ENCODE assay signal across 8 mouse cellular contexts in the genomic region with DNA sequence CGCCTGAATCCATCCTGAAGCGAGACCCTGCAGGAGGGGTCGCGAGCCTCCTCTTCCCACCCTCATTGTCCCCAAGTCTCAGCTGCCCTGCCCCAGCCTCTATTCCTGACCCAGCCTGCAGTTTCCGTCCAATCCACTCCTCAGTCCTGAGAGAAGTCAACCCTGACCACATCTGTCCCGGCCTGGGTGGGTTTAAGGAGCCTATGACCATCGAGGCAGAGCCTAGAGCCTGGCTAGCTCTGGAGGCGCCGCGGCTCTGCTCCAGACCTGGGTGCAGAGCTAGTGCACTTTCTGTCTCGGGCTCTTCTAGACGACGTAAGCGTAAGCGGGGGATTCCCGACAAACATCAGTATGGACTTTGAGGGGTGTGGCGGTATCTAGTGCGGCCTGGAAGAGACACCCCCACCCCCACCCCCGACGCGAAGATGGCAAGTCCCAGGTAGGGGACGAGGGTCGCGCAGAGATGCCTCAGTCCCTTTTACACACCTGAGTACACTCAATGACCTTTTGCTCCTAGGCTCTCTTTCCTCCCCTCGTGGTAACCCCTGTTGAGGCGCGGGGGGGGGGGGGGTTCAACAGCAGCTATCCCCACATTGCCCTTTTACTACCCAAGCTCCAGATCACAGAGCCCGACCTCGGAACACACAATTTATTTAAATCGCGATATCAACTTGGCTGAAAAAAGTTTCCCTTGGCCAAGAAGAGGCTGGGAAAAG. TPM values are rescaled to one million over a fixed set of nuclear protein-coding genes. Genes with fewer than 3 reads are reported as not detected.
DNase-seq lines count a peak whose midpoint lies in the region; ATAC-seq lines count a peak whose summit lies in the region.

No protein-coding gene starts in this region.

- H3K27me3 ChIP-seq in lung, embryonic 16.5 days (ENCODE audit: control insufficient read depth, insufficient read depth, low read depth, low read length), result peaks cover 57% of the 10 kb centered on the region
- peaks cover 74% of the 10 kb centered on the region for H3K27me3 ChIP-seq in embryonic facial prominence, embryonic 12.5 days
- peaks cover 81% of the 10 kb centered on the region for H3K27me3 ChIP-seq in intestine, embryonic 14.5 days (replicated peaks; ENCODE audit: control insufficient read depth, insufficient read depth, low read length)
- H3K27me3 ChIP-seq in neural tube, embryonic 14.5 days (ENCODE audit: control insufficient read depth, insufficient read depth, low read length), result peaks cover 43% of the 10 kb centered on the region

- H3K4me1 ChIP-seq in lung, embryonic 16.5 days (replicated peaks; ENCODE audit: control insufficient read depth, insufficient read depth, low read length), result peaks cover 57% of the 10 kb centered on the region
- H3K4me1 ChIP-seq in embryonic facial prominence, embryonic 12.5 days, result peaks cover 81% of the 10 kb centered on the region
- peaks cover 54% of the 10 kb centered on the region for H3K4me1 ChIP-seq in intestine, embryonic 14.5 days (replicated peaks; ENCODE audit: control insufficient read depth, insufficient read depth, low read length)
- H3K4me1 ChIP-seq in neural tube, embryonic 14.5 days (ENCODE audit: control insufficient read depth, insufficient read depth, low read length), result peaks cover 41% of the 10 kb centered on the region

- DNase-seq in lung, postnatal 36 days, result no peak
- peak; percentile 80 for DNase-seq in intestine, embryonic 14.5 days (ENCODE audit: low spot score)
- DNase-seq in gastrocnemius, postnatal 36 days, result no peak
- DNase-seq in gastrocnemius, postnatal 14 days, result no peak
- no peak for DNase-seq in layer of hippocampus, postnatal 25 days (ENCODE audit: extremely low spot score in 1 of 2, low spot score in 1 of 2)

- H3K4me3 ChIP-seq in lung, embryonic 16.5 days (ENCODE audit: low read length), result peak overlapping the region; percentile 65
- peak overlapping the region; percentile 74 for H3K4me3 ChIP-seq in embryonic facial prominence, embryonic 12.5 days
- peak overlapping the region; percentile 68 for H3K4me3 ChIP-seq in intestine, embryonic 14.5 days (ENCODE audit: low read depth, low read length)
- H3K4me3 ChIP-seq in neural tube, embryonic 14.5 days (ENCODE audit: low read depth, low read length), result peak overlapping the region; percentile 73

- no peak overlapping the region for H3K27ac ChIP-seq in lung, embryonic 16.5 days (ENCODE audit: low read length)
- H3K27ac ChIP-seq in embryonic facial prominence, embryonic 12.5 days, result peak overlapping the region; percentile 77; the same call in 1 of the 2 replicates
- H3K27ac ChIP-seq in intestine, embryonic 14.5 days (ENCODE audit: low read depth), result no peak overlapping the region
- H3K27ac ChIP-seq in neural tube, embryonic 14.5 days (ENCODE audit: low read depth, low read length), result no peak overlapping the region; the same call in 1 of the 2 replicates

- H3K4me2 ChIP-seq in lung, embryonic 16.5 days (ENCODE audit: low read depth, low read length), result peak overlapping the region; percentile 86
- peak overlapping the region; percentile 94 for H3K4me2 ChIP-seq in embryonic facial prominence, embryonic 12.5 days (replicated peaks)
- H3K4me2 ChIP-seq in intestine, embryonic 14.5 days (ENCODE audit: low read length), result peak overlapping the region; percentile 97
- H3K4me2 ChIP-seq in neural tube, embryonic 14.5 days (ENCODE audit: low read depth, low read length), result peak overlapping the region; percentile 97

- no peaks in the 10 kb centered on the region for H3K9me3 ChIP-seq in lung, embryonic 16.5 days (ENCODE audit: control insufficient read depth, low read length)
- H3K9me3 ChIP-seq in embryonic facial prominence, embryonic 12.5 days, result no peaks in the 10 kb centered on the region
- no peaks in the 10 kb centered on the region for H3K9me3 ChIP-seq in intestine, embryonic 14.5 days (ENCODE audit: control insufficient read depth, low read length)
- no peaks in the 10 kb centered on the region for H3K9me3 ChIP-seq in neural tube, embryonic 14.5 days (ENCODE audit: control insufficient read depth, low read length)

- ATAC-seq in lung, embryonic 16.5 days (ENCODE audit: low read depth), result no peak
- ATAC-seq in embryonic facial prominence, embryonic 12.5 days (ENCODE audit: insufficient number of reproducible peaks, insufficient read depth, low FRiP score, low TSS enrichment), result no peak
- ATAC-seq in intestine, embryonic 14.5 days (replicated peaks; ENCODE audit: low FRiP score, low TSS enrichment, low read depth), result no peak; the same call in 1 of the 2 replicates
- ATAC-seq in neural tube, embryonic 14.5 days (ENCODE audit: low read depth), result peak; percentile 7

- H3K36me3 ChIP-seq in lung, embryonic 16.5 days (ENCODE audit: control insufficient read depth, insufficient read depth, low read length), result peaks cover 7% of the 10 kb centered on the region
- peaks cover 8% of the 10 kb centered on the region for H3K36me3 ChIP-seq in embryonic facial prominence, embryonic 12.5 days
- H3K36me3 ChIP-seq in intestine, embryonic 14.5 days (ENCODE audit: control insufficient read depth, insufficient read depth, low read length), result peaks cover 7% of the 10 kb centered on the region
- H3K36me3 ChIP-seq in neural tube, embryonic 14.5 days (ENCODE audit: control insufficient read depth, insufficient read depth, low read length), result peaks cover 8% of the 10 kb centered on the region; the same call in 1 of the 2 replicates

- intact Hi-C loops in gastrocnemius, postnatal 36 days (cut with DNase I), result loop anchor here (5.0 kb wide), 1 partner anchor 85 kb away; no protein-coding TSS in a partner anchor
- intact Hi-C loops in gastrocnemius, postnatal 14 days (cut with DNase I; ENCODE audit: low total_unique reads), result no loop called here

- WGBS in lung, embryonic 16.5 days, result under 1% methylated on average over 31 of the region's 31 CpGs
- 1% methylated on average over 30 of the region's 31 CpGs for WGBS in embryonic facial prominence, embryonic 12.5 days
- under 1% methylated on average over 29 of the region's 31 CpGs for WGBS in intestine, embryonic 14.5 days
- 1% methylated on average over 31 of the region's 31 CpGs for WGBS in neural tube, embryonic 14.5 days

- H3K9ac ChIP-seq in lung, embryonic 16.5 days (ENCODE audit: low read length), result peak overlapping the region; percentile 68
- peak overlapping the region; percentile 63 for H3K9ac ChIP-seq in embryonic facial prominence, embryonic 12.5 days
- peak overlapping the region; percentile 34; the same call in 1 of the 2 replicates for H3K9ac ChIP-seq in intestine, embryonic 14.5 days (ENCODE audit: low read length)
- H3K9ac ChIP-seq in neural tube, embryonic 14.5 days (replicated peaks; ENCODE audit: low read depth, low read length), result peak overlapping the region; percentile 89

RNA-seq across cellular contexts. Expression of a gene that starts 1.1 kb away (rescaled TPM):
- polyA plus RNA-seq in lung, embryonic 16.5 days (2015; fragmentation: Nextera tagmentation; extraction: Ambion mirVana), result 7.7 and 7.9 TPM in 2 replicates
- polyA plus RNA-seq in embryonic facial prominence, embryonic 12.5 days (2016; fragmentation: Nextera tagmentation; extraction: Ambion mirVana), result 9.4 and 10.8 TPM in 2 replicates
- 7.7 and 11.4 TPM in 2 replicates for polyA plus RNA-seq in intestine, embryonic 14.5 days (2014; fragmentation: Nextera tagmentation; extraction: Ambion mirVana)
- 7.7 and 10.1 TPM in 2 replicates for polyA plus RNA-seq in neural tube, embryonic 14.5 days (2014; fragmentation: Nextera tagmentation; extraction: Ambion mirVana)
- total RNA-seq in gastrocnemius, postnatal 36 days (2021), result 1 to 10 TPM; 1.5 to 1.9 TPM
- 1 to 10 TPM; 2.1 to 2.7 TPM for total RNA-seq in gastrocnemius, postnatal 14 days (2021)
- total RNA-seq in layer of hippocampus, postnatal 25 days (2021), result 10 to 100 TPM; 13.8 to 16.7 TPM

RNA-seq across cellular contexts. Expression of a gene that starts 19.1 kb away (rescaled TPM):
- polyA plus RNA-seq in lung, embryonic 16.5 days (2015; fragmentation: Nextera tagmentation; extraction: Ambion mirVana), result 27.4 and 30.5 TPM in 2 replicates
- polyA plus RNA-seq in embryonic facial prominence, embryonic 12.5 days (2016; fragmentation: Nextera tagmentation; extraction: Ambion mirVana), result 103 and 105 TPM in 2 replicates
- polyA plus RNA-seq in intestine, embryonic 14.5 days (2014; fragmentation: Nextera tagmentation; extraction: Ambion mirVana), result 31.5 and 32.0 TPM in 2 replicates
- 5.7 and 11.5 TPM in 2 replicates for polyA plus RNA-seq in neural tube, embryonic 14.5 days (2014; fragmentation: Nextera tagmentation; extraction: Ambion mirVana)
- 1 to 10 TPM in 1 of 2 experiments, under 1 TPM in 1; 0.79 to 1.1 TPM for total RNA-seq in gastrocnemius, postnatal 36 days (2021)
- total RNA-seq in gastrocnemius, postnatal 14 days (2021), result 1 to 10 TPM; 1.4 to 1.9 TPM
- 1 to 10 TPM; 4.0 to 4.4 TPM for total RNA-seq in layer of hippocampus, postnatal 25 days (2021)

RNA-seq across cellular contexts. Expression of a gene that starts 44.1 kb away (rescaled TPM):
- polyA plus RNA-seq in lung, embryonic 16.5 days (2015; fragmentation: Nextera tagmentation; extraction: Ambion mirVana), result 13.3 and 14.0 TPM in 2 replicates
- polyA plus RNA-seq in embryonic facial prominence, embryonic 12.5 days (2016; fragmentation: Nextera tagmentation; extraction: Ambion mirVana), result 11.7 and 12.3 TPM in 2 replicates
- 9.9 and 10.5 TPM in 2 replicates for polyA plus RNA-seq in intestine, embryonic 14.5 days (2014; fragmentation: Nextera tagmentation; extraction: Ambion mirVana)
- 14.5 and 15.1 TPM in 2 replicates for polyA plus RNA-seq in neural tube, embryonic 14.5 days (2014; fragmentation: Nextera tagmentation; extraction: Ambion mirVana)
- 1 to 10 TPM; 1.6 to 3.0 TPM for total RNA-seq in gastrocnemius, postnatal 36 days (2021)
- total RNA-seq in gastrocnemius, postnatal 14 days (2021), result 1 to 10 TPM; 4.7 to 5.9 TPM
- 10 to 100 TPM; 62.1 to 67.7 TPM for total RNA-seq in layer of hippocampus, postnatal 25 days (2021)

RNA-seq across cellular contexts. Expression of a gene that starts 53.9 kb away (rescaled TPM):
- not detected in 2 replicates for polyA plus RNA-seq in lung, embryonic 16.5 days (2015; fragmentation: Nextera tagmentation; extraction: Ambion mirVana)
- polyA plus RNA-seq in embryonic facial prominence, embryonic 12.5 days (2016; fragmentation: Nextera tagmentation; extraction: Ambion mirVana), result not detected in 2 replicates
- polyA plus RNA-seq in intestine, embryonic 14.5 days (2014; fragmentation: Nextera tagmentation; extraction: Ambion mirVana), result not detected in 2 replicates
- polyA plus RNA-seq in neural tube, embryonic 14.5 days (2014; fragmentation: Nextera tagmentation; extraction: Ambion mirVana), result not detected in 2 replicates
- total RNA-seq in gastrocnemius, postnatal 36 days (2021), result not detected
- not detected for total RNA-seq in gastrocnemius, postnatal 14 days (2021)
- total RNA-seq in layer of hippocampus, postnatal 25 days (2021), result not detected

Comparison
In these comparisons a context has a peak if more than half of its experiments do, and no peak if none do; other contexts are left out.
1. H3K9ac ChIP-seq: peak in every context shown above with its lines; median percentile 89 in neural tube, embryonic 14.5 days; 68 in lung, embryonic 16.5 days; 63 in embryonic facial prominence, embryonic 12.5 days; 34 in intestine, embryonic 14.5 days.